Mouse (Mus musculus): ENCODE results near the gene Trhr2. TPM values are rescaled to one million over a fixed set of nuclear protein-coding genes. Genes with fewer than 3 reads are reported as not detected.

The Trhr2 gene
- polyA plus RNA-seq, 1 experiment from 2014 or later, result not detected

Other genes with a start within 250 kb of the Trhr2 start
- 1.6 and 1.8 TPM in 2 replicates for gene Zfpm1, start 78.6 kb downstream of the Trhr2 start, polyA plus RNA-seq (2014; fragmentation: Nextera tagmentation; extraction: Ambion mirVana)
- gene Zc3h18, start 15.9 kb upstream of the Trhr2 start, polyA plus RNA-seq (2014; fragmentation: Nextera tagmentation; extraction: Ambion mirVana), result 42.0 and 43.7 TPM in 2 replicates
- not detected in 2 replicates for gene Il17c, start 61.3 kb upstream of the Trhr2 start, polyA plus RNA-seq (2014; fragmentation: Nextera tagmentation; extraction: Ambion mirVana)
- 54.4 and 61.6 TPM in 2 replicates for gene Cyba, start 72.2 kb upstream of the Trhr2 start, polyA plus RNA-seq (2014; fragmentation: Nextera tagmentation; extraction: Ambion mirVana)
- 44.3 and 48.1 TPM in 2 replicates for gene Mvd, start 82.7 kb upstream of the Trhr2 start, polyA plus RNA-seq (2014; fragmentation: Nextera tagmentation; extraction: Ambion mirVana)
- gene Snai3, start 100.0 kb upstream of the Trhr2 start, polyA plus RNA-seq (2014; fragmentation: Nextera tagmentation; extraction: Ambion mirVana), result not detected in 2 replicates
- 23.2 and 29.7 TPM in 2 replicates for gene Rnf166, start 115.3 kb upstream of the Trhr2 start, polyA plus RNA-seq (2014; fragmentation: Nextera tagmentation; extraction: Ambion mirVana)
- gene Ctu2, start 115.4 kb upstream of the Trhr2 start, polyA plus RNA-seq (2014; fragmentation: Nextera tagmentation; extraction: Ambion mirVana), result 74.8 and 78.7 TPM in 2 replicates
- gene Piezo1, start 190.6 kb upstream of the Trhr2 start, polyA plus RNA-seq (2014; fragmentation: Nextera tagmentation; extraction: Ambion mirVana), result 2.8 and 4.3 TPM in 2 replicates
- 25.7 and 35.8 TPM in 2 replicates for gene Cdt1, start 207.3 kb upstream of the Trhr2 start, polyA plus RNA-seq (2014; fragmentation: Nextera tagmentation; extraction: Ambion mirVana)
- 176 and 195 TPM in 2 replicates for gene Aprt, start 216.2 kb upstream of the Trhr2 start, polyA plus RNA-seq (2014; fragmentation: Nextera tagmentation; extraction: Ambion mirVana)